Mouse (Mus musculus): ENCODE measurements around the gene Ptpre. TPM values are rescaled to one million over a fixed set of nuclear protein-coding genes. Genes with fewer than 3 reads are reported as not detected.

Gene Ptpre
- total and polyA plus RNA-seq, 3 experiments: 2.3 to 6.9 (median 3.7) TPM

DNA sequence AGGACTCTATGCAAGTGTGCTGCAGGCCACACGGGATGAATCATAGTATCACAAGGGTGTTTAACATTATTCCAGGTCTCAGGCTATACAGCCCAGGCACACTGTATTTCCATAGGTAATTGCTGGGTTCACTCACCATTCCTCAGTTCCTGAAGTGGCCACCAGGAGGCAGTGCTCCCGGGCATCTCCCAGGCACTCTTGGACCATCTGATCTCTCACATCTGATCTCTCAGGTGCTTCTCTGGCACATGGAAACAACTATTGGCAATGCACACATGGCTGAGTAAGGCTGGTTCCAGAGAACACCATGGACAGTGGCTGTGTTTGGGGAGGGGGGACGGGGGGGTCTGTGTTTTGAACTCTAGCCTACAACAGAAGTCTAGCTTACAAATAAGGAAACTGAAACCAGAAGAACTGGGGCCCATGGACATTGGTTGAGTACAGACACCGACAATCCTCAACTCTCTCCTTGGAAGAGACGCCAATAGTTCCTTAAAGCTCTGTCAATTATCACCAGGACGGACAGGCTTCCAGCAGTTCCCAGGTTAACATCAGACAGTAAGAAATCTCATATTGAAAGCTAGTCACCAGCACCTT is 49.0 kb upstream of the Ptpre start (continued):
- TF ChIP-seq NELFE (IDR thresholded peaks at IDR 0.05; ENCODE audit: low read depth, low read length) (0 out of 2 replicates have a peak, but pooled peaks have one; percentile 27), SMC3 (IDR thresholded peaks at IDR 0.05; ENCODE audit: low read depth, low read length) (peak; percentile 83)

DNA sequence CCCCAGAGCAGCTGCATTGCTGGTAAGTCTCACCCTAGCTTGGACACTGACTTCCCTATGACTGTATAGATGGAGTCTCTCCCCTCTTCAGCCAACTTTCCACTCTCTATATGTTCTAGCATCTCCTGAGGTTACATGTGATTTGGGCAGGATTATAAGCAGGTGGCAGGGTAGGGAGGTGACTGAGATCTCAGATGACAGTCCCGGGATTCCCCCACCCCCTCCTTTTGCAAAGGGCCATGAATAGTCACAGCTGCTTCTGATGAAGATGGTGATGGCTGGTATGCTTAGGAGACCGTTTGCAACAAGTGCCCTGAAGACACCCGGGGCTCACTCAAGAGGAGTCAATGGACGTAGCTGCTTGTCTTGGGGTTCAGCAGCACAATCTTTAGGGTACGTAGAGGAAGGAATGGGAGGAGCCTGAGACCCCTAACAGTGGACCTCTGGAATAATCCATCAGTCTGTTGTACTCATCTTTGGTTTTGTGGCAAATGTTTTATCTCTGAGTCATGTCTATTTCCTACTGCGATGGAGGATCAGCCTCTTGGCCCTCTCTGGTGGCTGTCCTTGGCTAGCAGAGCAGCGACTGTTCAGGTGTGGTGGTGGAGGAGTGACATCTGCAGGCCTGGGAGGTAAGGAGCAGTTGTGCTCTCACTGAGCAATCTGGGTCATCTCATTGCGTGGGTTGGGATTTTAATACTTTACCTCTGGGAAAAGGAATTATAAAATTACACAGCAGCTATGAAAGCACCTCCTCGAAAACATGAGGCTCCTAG is 47.4 kb upstream of the Ptpre start:
- Histone ChIP-seq H3K79me2 (replicated peaks; ENCODE audit: control insufficient read depth, extremely low read depth, insufficient read depth, poor library complexity, severe bottlenecking) (no peaks in the 10 kb centered on the region), H3K4me3 (replicated peaks in 1 of 3; ENCODE audit: low read depth in 2 of 3, low read length in 2 of 3, poor library complexity in 1 of 3) (no peak overlapping the region), H3K4me2 (ENCODE audit: insufficient read depth, low read depth, poor library complexity, severe bottlenecking) (peak overlapping the region; percentile 4; the same call in 1 of the 2 replicates), H3K27ac (ENCODE audit: insufficient read depth, low read depth) (no peak overlapping the region; the same call in 1 of the 2 replicates), H3K27me3 (replicated peaks) (no peaks in the 10 kb centered on the region), H3K9ac (ENCODE audit: insufficient read depth, low read depth) (no peak overlapping the region), H3K4me1 (ENCODE audit: control insufficient read depth in 1 of 2, insufficient read depth in 2 of 2) (peaks cover 11 to 37% of the 10 kb centered on the region in 2 experiments), H3K9me3 (replicated peaks; ENCODE audit: low read length) (peaks cover 8% of the 10 kb centered on the region), H3K36me3 (replicated peaks in 1 of 2; ENCODE audit: control insufficient read depth in 1 of 2, insufficient read depth in 1 of 2, low read length in 1 of 2) (no peaks in the 10 kb centered on the region)
- dilution Hi-C loops (cut with MboI; ENCODE audit: extremely low pct_ligation_motif_present, extremely low pct_unique_long_range_greater_than_20kb, low sequenced_read_pairs): no loop called here
- in situ Hi-C loops (cut with MboI; ENCODE audit: low pct_ligation_motif_present, low pct_unique_long_range_greater_than_20kb, low sequenced_read_pairs): loop anchor here (5.0 to 25.0 kb wide), 5 partner anchors 88 to 1628 kb away; no protein-coding TSS in a partner anchor
- peak; percentile 72 for DNase-seq (ENCODE audit: extremely low read depth)
- TF ChIP-seq TBP (conservative IDR thresholded peaks at IDR 0.05; ENCODE audit: low read depth, low read length): no peak
- TF ChIP-seq MEF2A (IDR thresholded peaks at IDR 0.05; ENCODE audit: borderline replicate concordance, low read depth, low read length): no peak
- TF ChIP-seq JUND (conservative IDR thresholded peaks at IDR 0.05; ENCODE audit: low read depth, low read length): no peak
- TF ChIP-seq SMC3 (IDR thresholded peaks at IDR 0.05; ENCODE audit: low read depth, low read length): peak; percentile 19
- no peak for TF ChIP-seq RCOR1 (conservative IDR thresholded peaks at IDR 0.05; ENCODE audit: low read depth, low read length)
- no peak for TF ChIP-seq GABPA (IDR thresholded peaks at IDR 0.05; ENCODE audit: insufficient replicate concordance, low read depth, low read length)
- 0 out of 2 replicates have a peak, but pooled peaks have one; percentile 1 for TF ChIP-seq MAZ (IDR thresholded peaks at IDR 0.05; ENCODE audit: low read depth, low read length)
- TF ChIP-seq KAT2A (IDR thresholded peaks at IDR 0.05; ENCODE audit: insufficient replicate concordance, low read length): no peak
- no peak for TF ChIP-seq USF1 (IDR thresholded peaks at IDR 0.05; ENCODE audit: low read depth, low read length)
- no peak for TF ChIP-seq HCFC1 (IDR thresholded peaks at IDR 0.05; ENCODE audit: low read depth, low read length)
- no peak; the same call in 1 of the 2 replicates for TF ChIP-seq EP300 (IDR thresholded peaks at IDR 0.05; ENCODE audit: low read length)
- no peak for TF ChIP-seq POLR2AphosphoS2 (IDR thresholded peaks at IDR 0.05; ENCODE audit: low read depth, low read length)
- no peak for TF ChIP-seq IRF4 (IDR thresholded peaks at IDR 0.05; ENCODE audit: low read depth, low read length)
- TF ChIP-seq MXI1 (IDR thresholded peaks at IDR 0.05; ENCODE audit: low read depth, low read length): no peak
- TF ChIP-seq PAX5 (IDR thresholded peaks at IDR 0.05; ENCODE audit: low read length): no peak
- TF ChIP-seq E2F4 (IDR thresholded peaks at IDR 0.05; ENCODE audit: insufficient replicate concordance, low read depth, low read length): no peak
- TF ChIP-seq USF2 (conservative IDR thresholded peaks at IDR 0.05; ENCODE audit: low read depth, low read length): no peak
- no peak for TF ChIP-seq NELFE (IDR thresholded peaks at IDR 0.05; ENCODE audit: low read depth, low read length)
- TF ChIP-seq ELF1 (IDR thresholded peaks at IDR 0.05; ENCODE audit: low read depth, low read length): no peak
- no peak for TF ChIP-seq SIN3A (IDR thresholded peaks at IDR 0.05; ENCODE audit: low read length)
- TF ChIP-seq CTCF (conservative IDR thresholded peaks at IDR 0.05 in 1 of 2, IDR thresholded peaks at IDR 0.05 in 1 of 2; ENCODE audit: low read depth in 2 of 2, low read length in 2 of 2): peak in 1 of 2 experiments; percentile 46; a peak in 2 of 4 replicates
- 0 out of 2 replicates have a peak, but pooled peaks have one; percentile 12 for TF ChIP-seq CHD2 (IDR thresholded peaks at IDR 0.05; ENCODE audit: low read length)
- TF ChIP-seq RAD21 (IDR thresholded peaks at IDR 0.05; ENCODE audit: low read depth, low read length): peak; percentile 30
- TF ChIP-seq JUN (IDR thresholded peaks at IDR 0.05; ENCODE audit: insufficient read depth, low read depth, low read length): no peak
- no peak for TF ChIP-seq ZKSCAN1 (IDR thresholded peaks at IDR 0.05; ENCODE audit: borderline replicate concordance, low read depth, low read length)
- TF ChIP-seq ZMIZ1 (IDR thresholded peaks at IDR 0.05; ENCODE audit: low read depth, low read length): no peak
- TF ChIP-seq ETS1 (conservative IDR thresholded peaks at IDR 0.05; ENCODE audit: low read depth, low read length): peak; percentile 34; the same call in 1 of the 2 replicates
- TF ChIP-seq MAFK (IDR thresholded peaks at IDR 0.05; ENCODE audit: insufficient replicate concordance, low read length): no peak
- TF ChIP-seq ZC3H11A (IDR thresholded peaks at IDR 0.05; ENCODE audit: low read depth, low read length): no peak
- TF ChIP-seq BHLHE40 (IDR thresholded peaks at IDR 0.05; ENCODE audit: low read depth, low read length): peak; percentile 56
- no peak for TF ChIP-seq MYC (IDR thresholded peaks at IDR 0.05; ENCODE audit: low read depth, low read length)
- TF ChIP-seq TCF12 (IDR thresholded peaks at IDR 0.05; ENCODE audit: low read depth, low read length): peak; percentile 64
- no peak for TF ChIP-seq CHD1 (IDR thresholded peaks at IDR 0.05; ENCODE audit: low read depth, low read length)
- no peak for TF ChIP-seq NRF1 (IDR thresholded peaks at IDR 0.05; ENCODE audit: low read depth, low read length)
